Mouse (Mus musculus) retina, postnatal 7 days (tissue): ENCODE data around the gene Rrp12.
"Not testable (repeated sequence)": the region's sequence is repeated elsewhere in the genome, so short reads cannot be mapped to it uniquely, and the experiment has no call there.

Experiments used
- DNase-seq: peaks from one replicate; pipeline ENCODE4 v3.0.0-alpha.2; 2012; ENCODE audit warnings: low read depth, low spot score

The Rrp12 gene

DNA sequence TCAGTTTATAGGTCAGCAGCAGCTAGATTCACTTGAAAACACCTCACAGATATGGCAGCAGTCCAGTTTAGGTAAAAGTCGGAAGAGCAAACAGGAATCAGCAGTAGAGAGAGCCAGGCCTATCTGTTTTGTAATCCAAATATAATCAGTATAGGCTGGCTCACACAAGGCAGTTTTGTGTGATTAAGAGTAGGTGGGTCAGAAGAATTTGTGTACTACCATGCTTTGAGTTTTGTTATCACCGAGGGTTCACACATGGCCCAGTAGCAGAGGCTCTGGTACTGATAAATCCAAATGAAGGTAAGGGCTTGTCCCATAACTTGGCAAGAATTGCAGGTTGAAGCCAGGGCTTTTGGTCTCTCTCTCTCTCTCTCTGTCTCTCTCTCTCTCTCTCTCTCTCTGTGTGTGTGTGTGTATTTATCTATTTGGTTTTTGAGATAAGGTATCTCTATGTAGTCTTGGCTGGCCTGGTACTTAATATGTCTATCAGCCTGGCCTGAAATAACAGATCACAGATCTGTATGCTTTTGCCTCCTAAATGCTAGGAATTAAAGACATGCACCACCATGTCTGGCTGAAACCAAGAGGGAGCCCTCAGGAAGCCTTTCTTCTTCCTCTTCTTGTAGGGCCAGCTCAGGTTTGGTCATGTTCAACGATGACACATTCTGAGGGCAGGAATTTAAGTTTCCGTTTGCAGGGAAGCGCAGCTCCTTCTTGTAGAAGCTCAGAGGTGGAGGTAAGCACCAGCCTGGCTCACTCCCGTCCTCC, 10.5 kb upstream of the Rrp12 start:
- no peak for DNase-seq

DNA sequence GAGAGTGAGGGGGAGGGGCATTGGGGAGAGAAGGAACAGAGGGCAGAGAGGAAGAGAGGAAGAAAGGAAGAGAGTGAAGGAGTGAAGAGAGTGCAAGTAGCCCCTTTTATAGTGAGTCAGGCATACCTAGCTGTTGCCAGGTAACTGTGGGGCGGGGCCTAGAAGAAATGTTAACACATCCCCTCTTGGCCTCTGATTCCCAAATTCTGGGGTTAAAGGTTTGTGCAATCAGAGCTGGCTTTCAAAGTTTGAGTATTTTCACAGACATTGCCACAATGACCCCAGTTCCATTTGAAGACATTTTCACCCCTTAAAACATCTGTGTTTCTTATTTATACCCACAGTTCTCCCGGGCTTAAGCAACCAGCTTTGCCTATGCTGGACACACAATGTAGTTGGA, 9.3 kb upstream of the Rrp12 start:
- DNase-seq: no peak

DNA sequence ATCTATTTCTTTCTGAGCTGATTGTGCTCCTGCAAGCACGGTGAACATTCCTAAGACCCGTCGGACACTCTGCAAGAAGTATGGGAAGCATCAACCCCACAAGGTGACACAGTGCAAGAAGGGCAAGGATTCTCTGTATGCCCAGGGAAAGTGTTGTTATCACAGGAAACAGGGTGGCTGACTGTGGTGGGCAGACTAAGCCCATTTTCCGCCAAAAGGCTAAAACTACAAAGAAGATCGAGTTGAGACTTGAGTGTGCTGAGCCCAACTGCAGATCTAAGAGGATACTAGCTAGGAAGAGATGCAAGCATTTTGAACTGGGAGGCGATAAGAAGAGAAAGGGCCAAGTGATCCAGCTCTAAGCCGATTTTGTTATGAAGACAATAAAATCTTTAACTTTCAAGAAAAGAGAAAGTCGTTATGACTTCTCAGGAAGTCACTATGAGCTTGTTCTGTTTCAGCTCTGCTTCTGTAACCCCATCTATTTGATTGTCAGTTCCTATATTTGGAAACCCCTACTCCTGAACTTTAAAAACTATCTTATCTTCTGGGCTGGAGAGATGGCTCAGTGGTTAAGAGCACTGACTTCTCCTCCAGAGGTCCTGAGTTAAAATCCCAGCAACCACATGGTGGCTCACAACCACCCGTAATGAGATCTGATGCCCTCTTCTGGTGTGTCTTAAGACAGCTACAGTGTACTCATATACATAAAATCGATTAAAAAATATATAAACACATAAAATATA, 7.0 kb upstream of the Rrp12 start:
- DNase-seq: no peak

DNA sequence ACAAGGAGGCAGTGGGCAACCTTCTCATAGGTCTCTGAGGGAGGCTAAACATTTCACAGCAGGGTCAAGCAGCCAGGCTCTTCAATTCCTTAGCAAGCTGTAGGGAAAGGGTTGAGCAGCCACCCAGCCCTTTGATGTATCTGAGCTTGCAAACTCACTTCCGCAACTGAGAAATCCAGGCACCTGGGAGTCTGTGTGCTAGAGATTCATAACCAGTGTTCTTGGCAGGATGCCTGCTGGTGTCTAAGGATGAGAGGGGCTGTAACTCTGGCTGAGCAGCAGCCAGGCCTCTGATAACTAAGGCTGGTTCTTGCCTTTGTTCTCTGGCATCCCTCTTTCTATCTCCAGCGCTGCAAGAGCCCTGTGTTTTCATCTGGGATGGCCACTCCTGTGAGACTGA, 5.7 kb upstream of the Rrp12 start:
- DNase-seq: no peak

DNA sequence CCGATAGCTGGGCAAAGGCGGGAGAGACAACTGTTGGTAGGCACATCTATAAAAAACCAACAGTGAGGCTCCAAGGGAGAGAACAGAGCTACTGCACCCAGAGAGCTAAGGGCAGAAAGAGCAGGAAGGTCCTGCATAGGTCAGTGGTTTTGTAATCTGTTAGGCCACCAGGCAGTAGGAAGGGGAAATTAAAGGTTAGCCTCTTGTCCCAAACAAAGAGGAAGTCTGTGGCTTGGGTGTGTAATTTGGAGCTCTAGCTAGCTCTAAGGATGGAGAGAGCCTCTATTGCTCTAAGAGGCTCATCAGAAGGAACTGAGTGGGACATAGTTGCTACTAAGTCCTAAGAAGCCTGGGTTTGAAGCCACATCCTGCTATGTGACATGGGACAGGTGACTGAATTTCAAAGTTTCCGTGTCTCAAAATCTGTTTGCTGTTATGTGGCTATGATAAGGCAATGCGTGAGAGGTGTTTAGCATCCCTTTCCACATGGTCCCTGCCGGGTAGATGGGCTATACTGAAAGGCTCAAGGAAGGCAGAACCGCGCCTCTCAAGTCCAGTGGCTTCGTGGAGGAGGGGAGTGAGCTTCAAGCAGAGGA, 4.6 kb upstream of the Rrp12 start:
- no peak for DNase-seq

DNA sequence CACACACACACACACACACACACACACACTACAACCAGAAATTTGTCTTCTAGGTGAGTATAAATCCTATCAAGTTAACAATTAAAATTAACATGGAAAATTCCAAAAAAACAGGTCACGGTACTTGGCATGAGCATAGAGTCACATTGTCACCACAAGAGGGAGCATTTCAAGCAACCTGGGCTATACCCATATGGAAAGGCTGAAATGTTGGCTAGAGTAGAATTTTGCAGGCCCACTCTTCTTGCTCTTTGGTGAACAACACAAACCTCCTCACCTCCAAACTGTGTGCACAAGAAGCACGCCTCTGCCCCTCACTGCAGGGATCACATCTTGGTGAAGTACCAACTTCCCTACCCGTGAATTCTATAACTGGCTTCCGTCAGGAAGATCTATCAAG, 2.9 kb upstream of the Rrp12 start:
- peak; percentile 33 for DNase-seq

DNA sequence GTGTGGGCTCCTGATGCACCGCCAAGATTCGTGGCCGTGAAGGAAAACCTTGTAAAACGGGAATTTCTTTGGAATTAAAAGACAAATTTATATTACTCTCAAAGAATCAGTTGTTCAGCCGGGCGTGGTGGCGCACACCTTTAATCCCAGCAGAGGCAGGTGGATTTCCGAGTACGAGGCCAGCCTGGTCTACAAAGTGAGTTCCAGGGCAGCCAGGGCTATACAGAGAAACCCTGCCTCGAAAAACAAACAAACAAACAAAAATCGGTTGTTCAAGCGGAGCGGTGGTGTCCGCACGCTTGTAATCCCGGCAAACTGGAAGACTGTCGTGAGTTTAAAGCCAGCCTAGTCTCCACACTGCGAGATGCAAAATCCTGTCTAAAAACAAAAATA, 342 bp upstream of the Rrp12 start:
- DNase-seq: no peak

DNA sequence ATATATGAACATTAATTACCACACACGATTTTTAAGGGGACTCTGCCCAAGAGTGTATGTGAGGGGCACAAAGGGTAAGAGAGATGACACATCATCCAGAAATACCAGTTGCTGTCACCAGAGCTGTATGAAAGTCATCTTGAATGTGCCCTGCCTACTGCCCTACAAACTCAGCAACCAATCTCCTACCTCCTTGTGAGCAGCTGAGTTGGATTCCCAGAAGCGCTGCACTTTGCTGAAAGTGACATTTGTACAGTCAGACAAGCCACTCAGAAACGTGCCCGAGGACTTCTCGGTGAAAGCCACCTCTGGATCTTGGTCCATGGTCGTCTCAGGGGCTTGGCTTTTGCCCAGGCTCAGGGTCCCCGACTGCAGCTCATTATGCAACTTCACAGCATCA, 1.0 kb downstream of the Rrp12 start:
- DNase-seq: no peak

DNA sequence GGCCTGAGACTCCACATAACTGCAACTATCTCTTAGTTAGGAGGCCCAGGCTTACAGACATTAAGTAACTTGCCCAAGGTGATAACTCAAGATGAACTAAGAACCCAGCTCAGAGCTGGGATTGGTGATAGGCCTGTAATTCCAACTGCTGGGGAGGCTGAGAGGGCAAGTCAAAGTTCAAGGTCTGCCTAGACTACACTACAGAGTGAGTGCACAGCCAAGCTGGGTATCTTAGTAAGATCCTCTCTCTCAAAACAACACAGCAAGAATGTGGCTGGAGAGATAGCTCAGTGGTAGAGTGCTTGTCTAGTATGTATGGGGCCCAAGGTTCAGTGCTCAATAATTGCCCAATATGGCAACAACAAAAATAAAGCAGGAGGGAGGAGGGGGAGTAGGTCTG, 7.8 kb downstream of the Rrp12 start:
- no peak for DNase-seq

DNA sequence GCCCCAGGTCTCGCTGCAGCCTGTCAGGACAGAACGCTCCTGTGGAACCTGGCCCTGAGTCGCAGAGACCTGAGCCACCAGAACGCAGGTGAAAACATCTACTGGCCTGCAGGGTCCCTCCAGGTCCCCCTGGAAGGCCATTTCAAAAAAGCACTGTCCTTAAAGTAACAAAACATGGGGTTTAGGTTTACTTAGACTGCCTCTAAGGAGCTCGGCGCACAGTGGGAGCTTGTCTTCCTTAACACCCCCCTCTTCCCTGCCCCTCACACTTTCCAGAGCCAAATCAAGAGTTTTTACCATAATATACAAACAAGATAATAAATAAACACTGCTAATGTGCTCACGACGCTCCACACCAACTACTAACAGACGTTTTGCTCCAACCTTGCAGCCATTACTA, 12.1 kb downstream of the Rrp12 start:
- no peak for DNase-seq

DNA sequence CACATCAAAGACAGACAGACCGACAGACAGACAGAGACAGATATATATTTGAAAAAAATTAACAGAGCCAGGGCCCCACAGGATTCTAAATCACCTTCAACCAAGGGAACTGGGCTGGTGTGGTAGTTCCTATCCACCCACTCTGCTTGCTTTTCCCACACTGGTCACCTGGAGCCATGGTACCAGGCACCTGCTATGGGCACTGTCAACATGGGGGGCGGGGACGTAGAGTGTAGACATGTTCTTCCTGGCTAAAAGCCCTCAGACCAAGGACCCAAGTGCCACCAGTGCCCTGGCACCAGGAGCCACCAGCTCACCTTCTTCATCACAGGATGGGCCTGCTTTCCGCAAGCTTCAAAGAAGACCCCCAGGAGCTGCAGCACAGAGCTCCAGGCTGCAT, 14.1 kb downstream of the Rrp12 start:
- DNase-seq: no peak

DNA sequence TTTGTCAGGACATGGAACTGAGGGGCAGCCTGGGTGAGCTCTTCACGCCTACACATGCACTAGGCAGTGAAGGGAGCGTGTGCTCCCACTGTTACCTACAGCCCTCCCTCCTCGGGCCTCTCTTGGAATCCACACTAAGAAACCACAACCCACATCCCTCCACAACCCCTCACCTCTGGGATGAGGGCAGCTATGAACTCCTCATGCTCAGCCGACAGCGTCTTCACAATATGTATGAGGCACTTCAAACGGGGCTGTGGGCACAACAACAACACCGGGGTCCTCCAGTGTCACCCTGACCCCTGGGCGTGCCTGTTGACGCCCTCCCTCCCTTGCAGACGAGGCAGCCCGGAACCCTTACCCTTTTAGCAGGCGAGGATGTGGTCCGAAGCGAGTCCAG, 21.6 kb downstream of the Rrp12 start:
- no peak for DNase-seq

DNA sequence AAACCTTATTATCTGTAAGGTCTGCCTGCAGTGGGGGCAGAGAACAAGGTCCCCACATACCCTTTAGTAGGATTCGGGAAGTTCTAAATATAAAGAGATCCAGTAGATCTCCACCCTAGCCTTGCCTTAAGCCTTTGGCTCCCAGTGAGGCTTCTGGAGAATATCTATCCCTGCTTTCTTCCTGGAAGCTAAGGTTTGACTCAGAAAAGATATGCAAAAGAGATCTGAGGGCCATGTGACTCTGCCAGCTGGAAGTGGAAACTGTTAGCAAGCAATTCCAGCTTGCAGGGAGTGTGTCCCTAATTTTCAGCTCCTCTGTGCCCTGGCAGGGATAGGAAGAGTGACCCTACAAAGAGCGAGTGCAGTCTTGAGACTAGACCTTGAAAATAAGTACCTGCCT, 23.7 kb downstream of the Rrp12 start:
- no peak for DNase-seq

DNA sequence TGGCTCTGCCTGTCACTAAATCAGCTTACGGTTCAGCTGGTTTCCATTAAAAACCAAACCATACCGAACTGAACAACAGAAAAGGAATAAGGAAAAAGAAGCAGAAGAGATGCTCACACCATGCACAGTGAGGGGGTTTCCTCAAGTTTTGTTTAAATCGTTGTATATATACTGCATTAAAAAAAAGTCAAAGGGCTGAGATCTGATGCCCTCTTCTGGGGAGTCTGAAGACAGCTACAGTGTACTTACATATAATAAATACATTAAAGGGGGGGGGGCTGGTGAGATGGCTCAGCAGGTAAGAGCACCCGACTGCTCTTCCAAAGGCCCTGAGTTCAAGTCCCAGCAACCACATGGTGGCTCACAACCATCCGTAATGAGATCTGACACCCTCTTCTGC, 26.0 kb downstream of the Rrp12 start:
- DNase-seq: not testable (repeated sequence)

DNA sequence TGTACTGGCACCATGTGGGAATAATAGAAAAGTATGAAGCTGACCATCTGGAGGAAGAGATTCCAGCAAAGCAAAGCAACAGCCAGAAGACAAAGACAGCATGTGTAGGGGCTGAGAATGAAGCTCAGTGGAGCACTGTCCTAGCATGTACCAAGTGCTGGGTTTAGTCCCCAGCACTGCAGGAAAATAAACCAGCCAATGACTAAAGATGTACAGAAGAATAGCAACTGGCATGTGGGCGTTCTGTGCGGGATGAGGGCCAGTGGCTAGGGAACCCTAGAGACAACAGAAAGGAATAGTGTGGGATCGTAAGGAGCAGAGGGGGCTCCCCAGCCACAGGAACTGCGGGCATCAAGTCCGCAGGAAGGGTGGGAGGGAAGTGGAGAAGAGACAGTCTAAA, 26.7 kb downstream of the Rrp12 start:
- DNase-seq: no peak

DNA sequence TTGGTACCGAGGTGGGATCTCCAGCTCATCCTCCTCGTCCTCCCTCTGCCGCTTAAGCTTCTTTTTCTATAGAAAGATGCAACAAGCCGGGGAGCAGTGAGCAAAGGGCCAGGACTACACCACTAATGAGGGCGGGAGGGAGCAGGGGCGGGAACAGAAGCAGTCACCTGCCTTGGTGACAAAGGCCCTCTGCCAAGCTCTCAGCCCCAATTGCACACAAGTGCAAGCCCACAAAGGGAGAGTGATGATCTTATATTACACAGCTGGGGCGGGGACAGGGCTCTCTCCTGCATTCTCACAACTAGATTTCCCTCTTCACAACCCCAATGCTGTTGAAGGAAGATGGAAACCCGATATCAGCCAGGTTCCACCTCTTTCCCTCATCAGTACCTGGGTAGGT, 29.3 kb downstream of the Rrp12 start:
- DNase-seq: no peak

DNA sequence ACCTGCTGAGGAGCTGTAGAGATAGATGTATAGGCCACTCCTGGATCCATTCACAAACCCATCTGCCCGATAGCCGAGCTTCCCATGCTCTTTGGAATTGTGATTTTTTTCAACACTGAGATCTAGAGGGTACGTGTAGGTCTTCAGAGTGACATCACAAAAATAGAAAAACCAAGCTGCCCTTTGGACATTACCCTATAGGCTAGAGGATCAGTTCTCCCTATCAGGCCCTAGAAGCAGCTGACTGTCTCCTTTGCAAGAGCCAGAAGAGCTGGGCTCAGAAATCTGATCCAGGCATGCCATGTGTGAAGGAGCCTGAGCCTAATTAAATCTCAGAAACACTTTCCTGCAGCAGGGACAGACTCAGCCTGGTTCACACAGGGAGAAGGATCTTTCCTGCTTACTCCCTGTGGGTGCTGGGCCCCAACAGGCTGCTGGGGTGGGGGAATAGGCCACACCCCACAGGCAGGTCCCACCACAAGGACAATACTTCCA, 38.1 kb downstream of the Rrp12 start:
- no peak for DNase-seq

DNA sequence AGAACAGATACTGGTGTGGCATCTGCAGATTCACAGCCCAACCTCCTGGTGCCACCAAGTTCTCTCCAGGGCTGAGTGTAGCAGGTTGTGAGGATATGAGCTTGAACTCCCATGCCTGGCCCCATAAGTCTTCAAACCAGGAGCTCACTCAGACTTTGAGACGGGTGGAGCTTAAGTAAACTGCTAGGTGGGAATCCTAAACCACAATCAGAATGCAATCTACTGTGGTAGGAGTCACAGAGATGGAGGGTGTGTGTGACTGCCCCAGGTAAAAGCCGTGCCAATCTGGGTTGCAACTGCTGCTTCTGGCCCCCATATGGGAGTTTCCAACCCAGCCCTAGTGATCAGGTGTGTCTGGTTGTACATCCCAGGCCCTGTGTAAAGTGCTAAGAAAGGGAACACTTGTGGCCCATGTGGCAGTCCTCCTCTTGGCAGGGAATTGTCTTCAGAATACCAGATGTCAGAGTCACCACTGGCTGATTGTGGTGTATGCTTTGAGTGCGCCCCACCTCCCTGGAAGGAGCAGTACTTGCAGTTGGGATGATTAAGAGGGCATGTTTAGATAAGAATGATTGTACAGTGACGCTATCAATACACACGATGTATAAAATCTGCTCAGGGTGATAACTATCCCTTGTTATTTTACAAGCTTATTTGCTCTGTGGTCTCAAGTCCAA, 38.7 kb downstream of the Rrp12 start:
- DNase-seq: no peak

DNA sequence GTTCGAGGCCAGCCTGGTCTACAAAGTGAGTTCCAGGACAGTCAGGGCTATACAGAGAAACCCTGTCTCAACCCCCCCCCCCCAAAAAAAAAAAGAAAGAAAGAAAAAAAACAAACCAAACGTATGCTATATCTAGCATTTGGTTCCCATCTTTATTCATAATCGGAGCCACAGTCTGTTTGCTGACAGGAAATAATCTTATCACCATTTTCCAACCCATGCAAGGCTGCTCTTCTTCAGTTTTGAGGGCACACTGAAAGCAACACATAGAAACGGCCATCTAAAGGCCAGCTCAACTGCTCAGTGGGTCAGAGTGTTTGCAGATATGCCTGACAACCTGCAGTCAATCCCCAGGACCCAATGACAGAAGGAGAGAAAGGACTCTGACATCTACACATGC, 43.5 kb downstream of the Rrp12 start:
- DNase-seq: no peak

DNA sequence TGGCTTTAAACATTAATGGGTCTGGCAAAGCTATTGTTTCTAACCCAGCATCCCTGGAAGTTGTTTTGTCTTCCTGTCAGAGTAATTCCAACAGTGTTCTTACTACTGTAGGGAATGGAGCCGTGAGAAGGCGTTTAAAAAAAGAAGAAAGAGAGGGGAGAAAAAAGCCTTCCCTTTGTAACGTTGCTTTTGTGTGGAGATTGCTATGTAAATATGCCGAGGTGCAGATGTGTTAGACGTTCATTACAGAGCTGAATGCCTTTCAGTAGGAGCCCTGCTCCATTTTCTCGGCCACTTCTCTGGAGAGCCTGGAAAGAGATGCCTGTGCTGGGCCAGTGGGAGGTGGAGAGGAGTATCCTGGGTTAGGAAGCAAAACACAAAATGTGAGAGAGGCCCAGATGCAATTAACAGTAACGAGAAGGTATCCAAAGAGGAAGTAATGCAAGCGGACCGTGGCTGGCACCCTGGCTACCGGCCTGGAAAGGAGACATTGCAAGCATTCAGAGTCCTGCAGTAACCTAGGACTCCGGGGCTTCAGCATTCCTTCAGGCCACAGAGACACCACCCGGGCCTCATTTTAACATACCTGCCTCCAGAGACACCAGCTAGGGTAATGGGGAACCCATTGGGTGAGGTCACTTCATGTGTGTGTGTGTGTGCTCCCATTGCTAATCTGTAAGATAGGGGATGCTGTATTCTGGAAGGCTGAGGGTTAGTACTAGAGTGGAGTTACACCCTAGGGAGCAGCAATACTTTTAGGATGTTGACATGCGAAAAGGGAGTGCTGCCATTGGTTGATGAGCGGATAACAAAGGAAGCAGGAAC, 45.0 kb downstream of the Rrp12 start:
- no peak for DNase-seq

DNA sequence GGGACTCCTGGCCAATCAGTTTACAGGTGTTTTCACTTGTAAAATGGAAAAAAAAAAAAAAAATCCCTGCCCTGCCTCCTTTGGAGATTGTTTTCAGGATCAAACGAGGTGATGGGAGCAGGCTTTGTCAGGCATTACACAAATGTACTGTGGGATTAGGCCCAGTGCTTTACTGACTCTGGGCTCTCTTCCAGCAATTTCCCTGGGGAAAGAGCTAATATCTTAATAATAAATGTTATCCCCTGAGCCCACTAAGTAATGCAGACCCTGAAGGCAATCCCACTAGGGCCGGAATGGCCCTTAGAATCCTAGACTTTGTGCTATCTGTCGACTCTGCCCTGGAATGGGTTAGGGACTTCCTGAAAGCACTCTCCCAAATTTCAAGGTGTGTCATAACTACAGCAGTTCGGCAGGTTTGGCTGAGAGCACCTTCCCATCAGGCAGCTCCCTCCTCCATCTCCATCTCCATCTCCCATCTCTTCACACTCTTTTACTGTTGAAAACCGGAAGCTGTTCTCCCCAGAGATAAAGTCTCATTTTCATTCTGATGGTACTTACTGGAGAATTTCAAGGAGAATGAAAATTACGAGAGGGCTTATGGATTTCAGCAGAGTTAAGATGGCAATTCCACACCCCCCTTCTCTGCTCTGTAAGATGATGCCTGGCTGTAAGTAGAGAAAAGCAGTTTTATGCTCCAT, 45.8 kb downstream of the Rrp12 start:
- no peak for DNase-seq
